Mouse (Mus musculus): ENCODE results near the gene Fgf16.

- TF ChIP-seq POLR2A (IDR thresholded peaks at IDR 0.05; ENCODE audit: low read depth, low read length) (no peak), CTCF (conservative IDR thresholded peaks at IDR 0.05; ENCODE audit: insufficient read depth, insufficient read length, low read depth, low read length) (no peak)
These were observed 45.7 kb upstream of the Fgf16 start for GRCm38 (mm10) chrX:105718388-105718787.

Data from kidney, adult 2 months (tissue).